Mouse (Mus musculus): ENCODE measurements around the gene Gm14597. TPM values are rescaled to one million over a fixed set of nuclear protein-coding genes. Genes with fewer than 3 reads are reported as not detected.
"Not testable (repeated sequence)": the region's sequence is repeated elsewhere in the genome, so short reads cannot be mapped to it uniquely, and the experiment has no call there.

The Gm14597 gene
- not detected in 2 replicates for polyA plus RNA-seq (2015; fragmentation: Nextera tagmentation; extraction: Ambion mirVana)

DNA sequence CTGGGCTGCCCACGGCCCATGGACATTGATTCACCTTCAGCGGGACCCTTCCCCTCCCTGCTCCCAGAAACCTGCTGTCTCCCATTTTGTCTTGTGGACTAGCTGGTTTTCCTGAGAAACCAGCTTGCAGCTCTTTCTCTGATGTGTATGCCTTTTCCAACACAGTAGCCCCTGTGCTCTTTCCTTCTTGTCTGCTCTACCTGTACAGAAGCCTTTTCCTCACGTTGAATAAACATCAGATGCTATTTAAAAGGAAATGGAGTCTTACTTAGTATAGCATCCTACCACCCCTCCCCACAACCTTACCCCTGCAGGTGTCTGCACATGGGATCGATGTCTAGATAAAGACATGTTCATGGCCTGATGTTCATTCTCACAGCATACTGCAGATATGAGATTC is at the start of gene Gm14597:
Gene Gm14597, minus strand, starts transcription at position 101 of the 400 bp plus-strand sequence.
- not testable (repeated sequence) for H3K36me3 ChIP-seq (ENCODE audit: insufficient read depth, low read length); DNase-seq (ENCODE audit: low spot score); ATAC-seq; H3K9me3 ChIP-seq (ENCODE audit: low read length); H3K27me3 ChIP-seq (replicated peaks; ENCODE audit: insufficient read depth, low read length); H3K4me1 ChIP-seq (ENCODE audit: insufficient read depth, low read depth, low read length)
- Histone ChIP-seq H3K4me3 (ENCODE audit: low read depth, low read length) (peak within 1 kb of the TSS; percentile 39), H3K27ac (ENCODE audit: low read length) (0 out of 2 replicates have a peak within 1 kb of the TSS, but pooled peaks have one; percentile 20), H3K4me2 (replicated peaks; ENCODE audit: low read depth, low read length) (peak within 1 kb of the TSS; percentile 53), H3K9ac (replicated peaks; ENCODE audit: low read depth) (0 out of 2 replicates have a peak within 1 kb of the TSS, but pooled peaks have one; percentile 19)
- WGBS = 90% methylated on average over 3 of the region's 4 CpGs

DNA sequence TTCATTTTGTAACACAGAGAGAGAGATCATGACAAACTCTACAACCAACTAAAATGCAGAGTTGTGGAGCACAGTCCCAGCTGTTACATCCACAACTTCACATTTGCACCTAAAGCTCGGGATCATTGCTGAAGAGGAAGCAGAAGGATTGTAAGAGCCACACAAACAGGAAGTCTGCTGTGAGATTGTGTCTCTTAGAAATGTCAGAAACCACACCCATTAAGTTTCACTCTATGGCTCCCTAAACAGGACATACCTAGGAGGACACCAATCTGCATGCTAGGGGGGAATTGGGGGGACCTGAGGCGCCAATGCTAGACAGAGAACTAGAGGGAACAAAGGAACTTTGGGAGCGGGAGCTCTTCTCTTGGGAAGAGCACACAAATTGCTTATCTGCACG is 44.1 kb upstream of the Gm14597 start:
- not testable (repeated sequence) for H3K4me2 ChIP-seq (replicated peaks; ENCODE audit: low read depth, low read length); ATAC-seq; H3K4me1 ChIP-seq (ENCODE audit: insufficient read depth, low read depth, low read length); H3K9me3 ChIP-seq (ENCODE audit: low read length); H3K27me3 ChIP-seq (replicated peaks; ENCODE audit: insufficient read depth, low read length); DNase-seq (ENCODE audit: low spot score); H3K27ac ChIP-seq (ENCODE audit: low read length); H3K4me3 ChIP-seq (ENCODE audit: low read depth, low read length); H3K9ac ChIP-seq (replicated peaks; ENCODE audit: low read depth); H3K36me3 ChIP-seq (ENCODE audit: insufficient read depth, low read length)
- WGBS = 55% methylated on average over 4 of the region's 4 CpGs

DNA sequence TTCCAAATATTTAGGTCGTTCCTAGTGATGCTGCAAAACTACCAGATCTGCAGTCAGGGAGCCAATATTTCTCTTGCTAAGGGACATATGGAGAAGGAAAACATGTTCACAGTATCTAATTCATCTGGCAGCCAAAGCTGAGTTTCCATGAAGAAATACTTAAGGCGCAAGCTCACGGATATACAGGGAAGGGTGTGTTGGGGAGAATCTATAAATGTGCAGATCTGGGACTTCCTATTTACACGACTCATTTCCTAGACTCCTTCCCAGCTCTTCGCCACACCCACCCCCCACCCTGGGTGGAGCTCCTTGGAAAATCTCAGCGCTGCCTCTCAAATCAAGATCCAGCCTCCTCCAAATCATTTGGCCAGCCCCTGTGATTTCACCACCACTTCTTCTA is 37.1 kb upstream of the Gm14597 start:
- DNase-seq (ENCODE audit: low spot score) = peak; percentile 44
- ATAC-seq = peak; percentile 53
- WGBS = 63% methylated on average over 6 of the region's 6 CpGs
- no peak overlapping the region for H3K4me2 ChIP-seq (replicated peaks; ENCODE audit: low read depth, low read length)
- H3K9me3 ChIP-seq (ENCODE audit: low read length) = no peaks in the 10 kb centered on the region
- no peak overlapping the region for H3K27ac ChIP-seq (ENCODE audit: low read length)
- no peak overlapping the region for H3K9ac ChIP-seq (replicated peaks; ENCODE audit: low read depth)
- no peaks in the 10 kb centered on the region for H3K27me3 ChIP-seq (replicated peaks; ENCODE audit: insufficient read depth, low read length)
- TF ChIP-seq EP300 (IDR thresholded peaks at IDR 0.05) (peak; percentile 95), CTCF (IDR thresholded peaks at IDR 0.05) (no peak)
- H3K4me3 ChIP-seq (ENCODE audit: low read depth, low read length) = no peak overlapping the region
- no peaks in the 10 kb centered on the region for H3K4me1 ChIP-seq (ENCODE audit: insufficient read depth, low read depth, low read length)
- H3K36me3 ChIP-seq (ENCODE audit: insufficient read depth, low read length) = no peaks in the 10 kb centered on the region

DNA sequence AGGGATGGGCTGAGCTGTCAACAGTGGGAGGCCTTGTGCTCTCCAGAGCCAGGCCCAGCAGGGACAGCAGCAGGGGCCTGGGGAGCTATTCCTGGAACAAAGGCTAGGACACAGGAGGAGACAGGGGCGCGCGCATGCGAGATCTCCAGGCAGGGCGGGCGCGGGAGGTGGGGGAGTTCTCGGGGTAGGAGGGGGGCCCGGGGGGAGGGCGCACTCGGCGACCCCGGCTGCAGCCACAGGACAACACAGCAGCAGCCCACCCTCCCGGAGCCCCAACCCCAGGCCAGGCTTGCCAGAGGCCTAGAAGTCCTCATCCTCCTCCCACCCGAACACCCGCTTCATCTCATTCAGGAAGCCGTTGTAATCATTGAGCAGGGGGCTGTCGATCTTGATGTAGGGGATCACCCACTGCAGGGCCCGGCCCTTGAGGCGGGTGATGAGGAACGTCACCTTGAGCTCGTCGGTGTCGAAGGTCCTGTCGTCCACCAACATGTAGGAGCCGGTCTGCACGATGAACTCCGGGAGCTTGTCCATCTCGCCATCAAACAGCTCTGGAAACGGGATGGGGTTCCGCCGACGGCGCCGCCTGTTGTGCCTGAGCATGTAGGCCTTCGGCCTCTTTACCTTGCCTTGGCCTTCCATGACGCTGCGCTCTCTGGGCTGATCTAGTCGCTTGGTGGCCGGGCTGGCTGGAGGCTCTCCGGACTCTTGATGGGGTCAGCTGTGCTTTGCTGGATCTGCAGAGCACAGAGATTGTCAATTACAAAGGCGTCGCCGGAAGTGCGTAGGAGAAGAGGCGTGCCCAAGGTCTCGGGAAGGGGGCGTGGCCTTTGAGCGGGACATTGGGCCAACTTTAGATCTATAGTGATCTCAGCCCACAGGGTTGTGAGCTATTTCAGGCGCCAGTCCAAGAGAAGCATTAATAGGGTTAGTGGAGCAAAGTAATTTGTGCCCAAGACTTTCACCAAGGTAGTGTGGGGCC is 34.5 kb upstream of the Gm14597 start, which contains the start of gene Rtl8a:
Gene Rtl8a, minus strand, starts transcription at position 703 of the 982 bp plus-strand sequence.
- not testable (repeated sequence) for H3K9me3 ChIP-seq (ENCODE audit: low read length); H3K9ac ChIP-seq (replicated peaks; ENCODE audit: low read depth); H3K36me3 ChIP-seq (ENCODE audit: insufficient read depth, low read length); H3K4me1 ChIP-seq (ENCODE audit: insufficient read depth, low read depth, low read length); H3K27me3 ChIP-seq (replicated peaks; ENCODE audit: insufficient read depth, low read length); H3K4me3 ChIP-seq (ENCODE audit: low read depth, low read length)
- TF ChIP-seq EP300 (IDR thresholded peaks at IDR 0.05) = peak; percentile 57
- Histone ChIP-seq H3K4me2 (replicated peaks; ENCODE audit: low read depth, low read length) (peak within 1 kb of the TSS; percentile 33; the same call in 1 of the 2 replicates), H3K27ac (ENCODE audit: low read length) (peak within 1 kb of the TSS; percentile 64; the same call in 1 of the 2 replicates)
- DNase-seq (ENCODE audit: low spot score) (peak; percentile 88), ATAC-seq (peak; percentile 94)
- 13% methylated on average over 9 of the region's 50 CpGs for WGBS

DNA sequence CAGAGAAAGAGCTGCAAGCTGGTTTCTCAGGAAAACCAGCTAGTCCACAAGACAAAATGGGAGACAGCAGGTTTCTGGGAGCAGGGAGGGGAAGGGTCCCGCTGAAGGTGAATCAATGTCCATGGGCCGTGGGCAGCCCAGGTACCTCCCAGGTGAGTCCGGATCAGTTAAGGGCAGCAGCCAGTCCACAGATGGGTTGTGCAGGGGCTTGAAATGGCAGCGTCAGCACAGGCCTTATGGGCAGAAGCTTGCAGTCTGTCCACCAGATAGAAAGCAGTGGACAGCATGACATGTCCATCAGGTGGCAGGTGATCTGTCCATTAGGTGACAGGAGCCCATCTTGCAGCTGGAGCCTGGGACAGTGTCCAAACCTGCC is 33.8 kb upstream of the Gm14597 start:
- not testable (repeated sequence) for ATAC-seq; H3K27ac ChIP-seq (ENCODE audit: low read length); DNase-seq (ENCODE audit: low spot score); H3K4me3 ChIP-seq (ENCODE audit: low read depth, low read length); H3K36me3 ChIP-seq (ENCODE audit: insufficient read depth, low read length); H3K9me3 ChIP-seq (ENCODE audit: low read length); H3K4me2 ChIP-seq (replicated peaks; ENCODE audit: low read depth, low read length); H3K27me3 ChIP-seq (replicated peaks; ENCODE audit: insufficient read depth, low read length); H3K4me1 ChIP-seq (ENCODE audit: insufficient read depth, low read depth, low read length); H3K9ac ChIP-seq (replicated peaks; ENCODE audit: low read depth)
- WGBS = 67% methylated on average over 2 of the region's 4 CpGs

DNA sequence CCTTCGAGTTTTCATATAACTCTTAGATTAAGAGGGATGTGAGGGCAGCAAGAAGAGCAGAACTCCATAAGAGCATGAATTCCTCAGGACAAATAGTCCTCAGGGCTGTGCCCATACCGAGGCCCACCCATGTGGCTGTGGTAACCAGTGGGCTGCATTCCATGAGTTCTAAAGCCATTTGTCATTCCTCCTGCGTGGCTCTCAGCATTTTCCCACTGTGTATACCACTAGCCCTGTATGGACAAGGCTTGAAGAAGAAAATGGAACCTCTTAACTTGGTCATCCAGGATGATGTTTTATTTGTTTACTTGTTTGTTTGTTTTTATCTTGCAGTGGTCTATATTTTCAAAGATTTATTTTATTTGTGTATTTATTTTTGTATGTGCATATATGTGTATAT is 29.3 kb upstream of the Gm14597 start:
- H3K4me2 ChIP-seq (replicated peaks; ENCODE audit: low read depth, low read length); H3K4me1 ChIP-seq (ENCODE audit: insufficient read depth, low read depth, low read length); H3K4me3 ChIP-seq (ENCODE audit: low read depth, low read length); ATAC-seq; H3K27ac ChIP-seq (ENCODE audit: low read length); H3K9me3 ChIP-seq (ENCODE audit: low read length); DNase-seq (ENCODE audit: low spot score); H3K9ac ChIP-seq (replicated peaks; ENCODE audit: low read depth); H3K36me3 ChIP-seq (ENCODE audit: insufficient read depth, low read length); H3K27me3 ChIP-seq (replicated peaks; ENCODE audit: insufficient read depth, low read length): not testable (repeated sequence)
- WGBS = 33% methylated on average over 3 of the region's 3 CpGs

DNA sequence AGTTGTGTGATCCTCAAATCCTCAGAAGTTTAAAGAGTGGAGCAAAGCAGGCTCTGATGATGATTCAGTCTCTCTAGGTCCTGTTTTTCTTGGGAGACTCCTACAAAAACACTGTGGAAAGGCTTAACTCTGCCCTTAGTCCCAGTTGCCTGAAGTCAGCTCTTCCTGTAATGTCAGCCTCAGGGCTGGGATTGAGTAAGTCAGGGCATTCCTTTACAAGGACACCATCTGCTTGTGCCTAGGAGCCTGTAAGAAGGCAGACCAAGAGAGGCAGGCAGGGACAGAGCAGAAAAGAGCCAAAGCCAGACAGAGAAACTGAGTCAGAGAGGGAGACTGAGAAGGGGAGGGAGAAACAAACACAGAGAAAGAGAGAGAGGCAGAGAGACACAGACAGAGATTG is 2.6 kb upstream of the Gm14597 start:
- ATAC-seq; H3K9me3 ChIP-seq (ENCODE audit: low read length); H3K27me3 ChIP-seq (replicated peaks; ENCODE audit: insufficient read depth, low read length); H3K27ac ChIP-seq (ENCODE audit: low read length); H3K36me3 ChIP-seq (ENCODE audit: insufficient read depth, low read length); H3K4me3 ChIP-seq (ENCODE audit: low read depth, low read length); H3K9ac ChIP-seq (replicated peaks; ENCODE audit: low read depth); DNase-seq (ENCODE audit: low spot score); H3K4me2 ChIP-seq (replicated peaks; ENCODE audit: low read depth, low read length); H3K4me1 ChIP-seq (ENCODE audit: insufficient read depth, low read depth, low read length): not testable (repeated sequence)
